Mouse (Mus musculus) small intestine, adult 2 months (tissue): ENCODE measurements around the gene Rtl8b. TPM values are rescaled to one million over a fixed set of nuclear protein-coding genes. Genes with fewer than 3 reads are reported as not detected.
"Not testable (repeated sequence)": the region's sequence is repeated elsewhere in the genome, so short reads cannot be mapped to it uniquely, and the experiment has no call there.

Experiments
- H3K27ac ChIP-seq: fragments of 200-500 bp; 2 replicates; pipeline ENCODE4 v1.5.1; 2012; ENCODE audit warnings: low read depth, low read length, control low read depth, inconsistent platforms; ENCODE audit not compliant: insufficient read depth
- H3K27me3 ChIP-seq: fragments of 200-500 bp; 2 replicates; pipeline ENCODE4 v1.6.1; 2012; ENCODE audit warnings: mild to moderate bottlenecking, moderate library complexity, low read length, inconsistent platforms; ENCODE audit not compliant: control insufficient read depth, insufficient read depth
- H3K36me3 ChIP-seq: fragments of 200-500 bp; 2 replicates; pipeline ENCODE4 v1.6.1; 2012; ENCODE audit warnings: mild to moderate bottlenecking, low read length, control low read depth, inconsistent platforms; ENCODE audit not compliant: control insufficient read depth, insufficient read depth
- H3K4me1 ChIP-seq: fragments of 200-500 bp; 2 replicates; pipeline ENCODE4 v1.6.1; 2012; ENCODE audit warnings: low read length, inconsistent platforms, mixed read lengths; ENCODE audit not compliant: control insufficient read depth, insufficient read depth, insufficient read length
- H3K4me3 ChIP-seq: fragments of 200-500 bp; 2 replicates; pipeline ENCODE4 v1.5.1; 2012; ENCODE audit warnings: low read depth, mild to moderate bottlenecking, control low read depth, inconsistent platforms, low read length, moderate library complexity
- CTCF ChIP-seq: fragments of 200-500 bp; IDR thresholded peaks from 2 replicates; pipeline ENCODE4 v1.5.1; 2012; ENCODE audit warnings: low read depth, mild to moderate bottlenecking, control low read depth, inconsistent platforms, low read length, moderate library complexity, mixed read lengths; ENCODE audit not compliant: insufficient replicate concordance, insufficient read length; ENCODE audit errors: extremely low read depth
- POLR2A ChIP-seq: fragments of 200-500 bp; IDR thresholded peaks from 2 replicates; pipeline ENCODE4 v1.6.1; 2012; ENCODE audit warnings: low read depth, mild to moderate bottlenecking, control low read depth, inconsistent platforms, low read length, moderate library complexity
- WGBS: fragments of 180-500 bp; shearing (Covaris S2); methylation state at CpG from one replicate; pipeline ENCODE4 v1.1.7; 2018; 5-methylcytosine and 5-hydroxymethylcytosine counted together
- polyA plus RNA-seq: library from polyadenylated mRNA; depleted of rRNA; stranded (reverse); fragments of >200 nt; gene quantifications from 2 replicates; pipeline ENCODE4 v1.2.3, GENCODE M21; 2012; rRNA removed

The Rtl8b gene
- polyA plus RNA-seq, 1 experiment: 33.9 TPM

GRCm38 (mm10) chrX:53645885-53646284 lies 24.3 kb downstream of the Rtl8b start:
- WGBS: 63% methylated on average over 6 of the region's 6 CpGs
- H3K4me3 ChIP-seq: no peak overlapping the region
- H3K27ac ChIP-seq: no peak overlapping the region
- no peaks in the 10 kb centered on the region for H3K36me3 ChIP-seq
- no peaks in the 10 kb centered on the region for H3K4me1 ChIP-seq
- no peaks in the 10 kb centered on the region for H3K27me3 ChIP-seq
- TF ChIP-seq CTCF (no peak), POLR2A (no peak)

- H3K36me3 ChIP-seq, H3K27ac ChIP-seq, H3K27me3 ChIP-seq, H3K4me1 ChIP-seq: not testable (repeated sequence)
- peak within 1 kb of the TSS; percentile 50 for H3K4me3 ChIP-seq
- WGBS: 22% methylated on average over 11 of the region's 50 CpGs
Measured at GRCm38 (mm10) chrX:53642980-53643961, 26.9 kb downstream of the Rtl8b start, which contains the start of gene Rtl8a. Gene Rtl8a, minus strand, starts transcription at chrX:53643682.

- WGBS: 65% methylated on average over 4 of the region's 4 CpGs
- not testable (repeated sequence) for H3K4me3 ChIP-seq, H3K27ac ChIP-seq, H3K27me3 ChIP-seq, H3K4me1 ChIP-seq, H3K36me3 ChIP-seq
Measured at GRCm38 (mm10) chrX:53642604-53642979, 27.6 kb downstream of the Rtl8b start.

DNA sequence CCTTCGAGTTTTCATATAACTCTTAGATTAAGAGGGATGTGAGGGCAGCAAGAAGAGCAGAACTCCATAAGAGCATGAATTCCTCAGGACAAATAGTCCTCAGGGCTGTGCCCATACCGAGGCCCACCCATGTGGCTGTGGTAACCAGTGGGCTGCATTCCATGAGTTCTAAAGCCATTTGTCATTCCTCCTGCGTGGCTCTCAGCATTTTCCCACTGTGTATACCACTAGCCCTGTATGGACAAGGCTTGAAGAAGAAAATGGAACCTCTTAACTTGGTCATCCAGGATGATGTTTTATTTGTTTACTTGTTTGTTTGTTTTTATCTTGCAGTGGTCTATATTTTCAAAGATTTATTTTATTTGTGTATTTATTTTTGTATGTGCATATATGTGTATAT lies 32.1 kb downstream of the Rtl8b start:
- H3K4me1 ChIP-seq, H3K4me3 ChIP-seq, H3K36me3 ChIP-seq, H3K27ac ChIP-seq, H3K27me3 ChIP-seq: not testable (repeated sequence)
- 51% methylated on average over 3 of the region's 3 CpGs for WGBS

Other genes starting within 250 kb of the Rtl8b start
- gene Etd, start 235.5 kb downstream of the Rtl8b start, polyA plus RNA-seq: not detected in 2 replicates
- gene Rtl8c, start 62.4 kb downstream of the Rtl8b start, polyA plus RNA-seq: 4.2 and 5.9 TPM in 2 replicates
- gene Gm14597, start 61.4 kb downstream of the Rtl8b start, polyA plus RNA-seq: not detected in 2 replicates
- gene Rtl8a, start 26.7 kb downstream of the Rtl8b start, polyA plus RNA-seq: 33.9 and 49.8 TPM in 2 replicates
- gene 4930502E18Rik, start 54.4 kb upstream of the Rtl8b start, polyA plus RNA-seq: not detected in 2 replicates
- not detected in 2 replicates for gene 1700013H16Rik, start 87.4 kb upstream of the Rtl8b start, polyA plus RNA-seq
- gene Zfp36l3, start 106.0 kb upstream of the Rtl8b start, polyA plus RNA-seq: 0.08 TPM in 1 of 2 replicates, not detected in the other
- 0.05 TPM in 1 of 2 replicates, not detected in the other for gene Xlr, start 127.3 kb upstream of the Rtl8b start, polyA plus RNA-seq